Mouse (Mus musculus) stomach, embryonic 14.5 days (tissue): ENCODE data around the gene Zfp354c. TPM values are rescaled to one million over a fixed set of nuclear protein-coding genes. Genes with fewer than 3 reads are reported as not detected.

Experiments
- ATAC-seq: fragments of 200-750 bp; cut with Nextera tagmentation; 2 replicates; pipeline ENCODE4 v1.8.0; 2017; ENCODE audit warnings: low read depth, moderate TSS enrichment; ENCODE audit not compliant: insufficient number of reproducible peaks, insufficient read depth, low FRiP score
- H3K27ac ChIP-seq: fragments of 300-500 bp; sonication (generic); 2 replicates; pipeline ENCODE4 v1.5.1; 2014; ENCODE audit warnings: mild to moderate bottlenecking, low read length, moderate library complexity, mixed read lengths
- H3K27me3 ChIP-seq: fragments of 300-500 bp; sonication (generic); 2 replicates; pipeline ENCODE4 v1.6.1; 2014; ENCODE audit warnings: low read length, control low read depth, mixed read lengths; ENCODE audit not compliant: control insufficient read depth, insufficient read depth
- H3K36me3 ChIP-seq: fragments of 300-500 bp; sonication (generic); 2 replicates; pipeline ENCODE4 v1.6.1; 2014; ENCODE audit warnings: mild to moderate bottlenecking, control low read depth, low read length, moderate library complexity, mixed read lengths; ENCODE audit not compliant: control insufficient read depth, insufficient read depth
- H3K4me1 ChIP-seq: fragments of 300-500 bp; sonication (generic); 2 replicates; pipeline ENCODE4 v1.6.1; 2014; ENCODE audit warnings: low read length, control low read depth, mixed read lengths; ENCODE audit not compliant: control insufficient read depth, insufficient read depth
- H3K4me2 ChIP-seq: fragments of 300-500 bp; sonication (generic); replicated peaks from 2 replicates; pipeline ENCODE4 v1.6.1; 2014; ENCODE audit warnings: low read depth, low read length, control low read depth
- H3K4me3 ChIP-seq: fragments of 300-500 bp; sonication (generic); 2 replicates; pipeline ENCODE4 v1.5.1; 2014; ENCODE audit warnings: low read depth, low read length, control low read depth
- H3K9ac ChIP-seq: fragments of 300-500 bp; sonication (generic); replicated peaks from 2 replicates; pipeline ENCODE4 v1.6.1; 2014; ENCODE audit warnings: low read depth, mild to moderate bottlenecking, control low read depth, low read length, moderate library complexity, mixed read lengths
- H3K9me3 ChIP-seq: fragments of 300-500 bp; sonication (generic); 2 replicates; pipeline ENCODE4 v1.6.1; 2016; ENCODE audit warnings: low read depth, low read length, control low read depth; ENCODE audit not compliant: control insufficient read depth
- WGBS: fragments of 180-500 bp; shearing (Covaris S2); extraction: QIAGEN DNeasy Blood & Tissue Kit; methylation state at CpG from one replicate; pipeline ENCODE4 v1.1.7; 2014; 5-methylcytosine and 5-hydroxymethylcytosine counted together
- polyA plus RNA-seq: library from polyadenylated mRNA; unstranded; fragments of >200 nt; fragmentation: Nextera tagmentation; extraction: Ambion mirVana; gene quantifications from 2 replicates; pipeline ENCODE4 v1.2.1, GENCODE M21; 2014

Gene Zfp354c
- polyA plus RNA-seq, 1 experiment from 2014 or later = 40.9 TPM

- ATAC-seq = peak; percentile 93
- Histone ChIP-seq H3K36me3 (no peaks in the 10 kb centered on the region), H3K27me3 (no peaks in the 10 kb centered on the region), H3K27ac (peak within 1 kb of the TSS; percentile 90), H3K4me1 (no peaks in the 10 kb centered on the region; the same call in 1 of the 2 replicates), H3K4me2 (peak within 1 kb of the TSS; percentile 51), H3K9me3 (no peaks in the 10 kb centered on the region), H3K4me3 (peak within 1 kb of the TSS; percentile 35), H3K9ac (peak within 1 kb of the TSS; percentile 39; the same call in 1 of the 2 replicates)
- 12% methylated on average over 22 of the region's 22 CpGs for WGBS
Observed at GRCm38 (mm10) chr11:50841023-50841735, 13.7 kb upstream of the Zfp354c start, which contains the start of gene Zfp879. Gene Zfp879 (minus strand): TSS chr11:50841552.

- Histone ChIP-seq H3K4me2 (no peak overlapping the region), H3K9ac (no peak overlapping the region), H3K27ac (no peak overlapping the region), H3K27me3 (no peaks in the 10 kb centered on the region), H3K36me3 (peaks cover 6% of the 10 kb centered on the region; the same call in 1 of the 2 replicates), H3K4me1 (no peaks in the 10 kb centered on the region; the same call in 1 of the 2 replicates), H3K4me3 (no peak overlapping the region), H3K9me3 (peaks cover 6% of the 10 kb centered on the region; the same call in 1 of the 2 replicates)
- WGBS = 80% methylated on average over 4 of the region's 4 CpGs
- ATAC-seq = no peak
Observed at GRCm38 (mm10) chr11:50835727-50836126, 8.2 kb upstream of the Zfp354c start.

GRCm38 (mm10) chr11:50826214-50826613, 1.3 kb downstream of the Zfp354c start:
- no peak overlapping the region; the same call in 1 of the 2 replicates for H3K9ac ChIP-seq
- peak overlapping the region; percentile 93 for H3K4me3 ChIP-seq
- H3K36me3 ChIP-seq = peaks cover 28% of the 10 kb centered on the region; the same call in 1 of the 2 replicates
- H3K27me3 ChIP-seq = no peaks in the 10 kb centered on the region
- H3K27ac ChIP-seq = no peak overlapping the region
- no peaks in the 10 kb centered on the region for H3K9me3 ChIP-seq
- no peak for ATAC-seq
- WGBS = 47% methylated on average over 2 of the region's 2 CpGs
- peak overlapping the region; percentile 48 for H3K4me2 ChIP-seq
- H3K4me1 ChIP-seq = peaks cover 8% of the 10 kb centered on the region; the same call in 1 of the 2 replicates

GRCm38 (mm10) chr11:50814233-50814632, 13.3 kb downstream of the Zfp354c start:
- H3K4me1 ChIP-seq = no peaks in the 10 kb centered on the region
- no peak overlapping the region for H3K27ac ChIP-seq
- H3K9me3 ChIP-seq = peaks cover 27% of the 10 kb centered on the region
- no peak overlapping the region for H3K9ac ChIP-seq
- no peak overlapping the region for H3K4me2 ChIP-seq
- ATAC-seq = no peak
- H3K36me3 ChIP-seq = peaks cover 63% of the 10 kb centered on the region
- no peaks in the 10 kb centered on the region for H3K27me3 ChIP-seq
- WGBS = 95% methylated on average over 4 of the region's 4 CpGs
- no peak overlapping the region for H3K4me3 ChIP-seq

GRCm38 (mm10) chr11:50798836-50799235, 28.7 kb downstream of the Zfp354c start:
- no peak for ATAC-seq
- H3K9ac ChIP-seq = no peak overlapping the region

GRCm38 (mm10) chr11:50797674-50798073, 29.9 kb downstream of the Zfp354c start:
- Histone ChIP-seq H3K27ac (no peak overlapping the region), H3K9ac (no peak overlapping the region), H3K4me1 (no peaks in the 10 kb centered on the region), H3K36me3 (no peaks in the 10 kb centered on the region), H3K4me2 (no peak overlapping the region), H3K4me3 (no peak overlapping the region), H3K27me3 (no peaks in the 10 kb centered on the region), H3K9me3 (no peaks in the 10 kb centered on the region)
- 66% methylated on average over 11 of the region's 11 CpGs for WGBS
- ATAC-seq = no peak

More at GRCm38 (mm10) chr11:50798836-50799235, 28.7 kb downstream of the Zfp354c start:
- H3K4me1 ChIP-seq = no peaks in the 10 kb centered on the region
- H3K4me2 ChIP-seq = no peak overlapping the region
- H3K9me3 ChIP-seq = no peaks in the 10 kb centered on the region
- H3K4me3 ChIP-seq = no peak overlapping the region
- H3K27me3 ChIP-seq = no peaks in the 10 kb centered on the region
- H3K36me3 ChIP-seq = no peaks in the 10 kb centered on the region
- H3K27ac ChIP-seq = no peak overlapping the region

- Histone ChIP-seq H3K4me1 (no peaks in the 10 kb centered on the region), H3K9me3 (no peaks in the 10 kb centered on the region), H3K4me3 (no peak overlapping the region), H3K27me3 (no peaks in the 10 kb centered on the region), H3K27ac (no peak overlapping the region), H3K4me2 (no peak overlapping the region), H3K36me3 (no peaks in the 10 kb centered on the region), H3K9ac (no peak overlapping the region)
- no peak for ATAC-seq
- 95% methylated on average over 1 of the region's 1 CpGs for WGBS
Observed at GRCm38 (mm10) chr11:50771006-50771405, 56.5 kb downstream of the Zfp354c start.

- H3K4me1 ChIP-seq = no peaks in the 10 kb centered on the region
- H3K9me3 ChIP-seq = no peaks in the 10 kb centered on the region
- H3K9ac ChIP-seq = no peak overlapping the region
- no peaks in the 10 kb centered on the region for H3K36me3 ChIP-seq
- H3K27ac ChIP-seq = no peak overlapping the region
- peak; percentile 80 for ATAC-seq
- H3K4me2 ChIP-seq = peak overlapping the region; percentile 45
- 11% methylated on average over 14 of the region's 14 CpGs for WGBS
- H3K4me3 ChIP-seq = peak overlapping the region; percentile 2; the same call in 1 of the 2 replicates
- no peaks in the 10 kb centered on the region for H3K27me3 ChIP-seq
Observed at GRCm38 (mm10) chr11:50768995-50769749, 58.4 kb downstream of the Zfp354c start.
